In the genomic region with DNA sequence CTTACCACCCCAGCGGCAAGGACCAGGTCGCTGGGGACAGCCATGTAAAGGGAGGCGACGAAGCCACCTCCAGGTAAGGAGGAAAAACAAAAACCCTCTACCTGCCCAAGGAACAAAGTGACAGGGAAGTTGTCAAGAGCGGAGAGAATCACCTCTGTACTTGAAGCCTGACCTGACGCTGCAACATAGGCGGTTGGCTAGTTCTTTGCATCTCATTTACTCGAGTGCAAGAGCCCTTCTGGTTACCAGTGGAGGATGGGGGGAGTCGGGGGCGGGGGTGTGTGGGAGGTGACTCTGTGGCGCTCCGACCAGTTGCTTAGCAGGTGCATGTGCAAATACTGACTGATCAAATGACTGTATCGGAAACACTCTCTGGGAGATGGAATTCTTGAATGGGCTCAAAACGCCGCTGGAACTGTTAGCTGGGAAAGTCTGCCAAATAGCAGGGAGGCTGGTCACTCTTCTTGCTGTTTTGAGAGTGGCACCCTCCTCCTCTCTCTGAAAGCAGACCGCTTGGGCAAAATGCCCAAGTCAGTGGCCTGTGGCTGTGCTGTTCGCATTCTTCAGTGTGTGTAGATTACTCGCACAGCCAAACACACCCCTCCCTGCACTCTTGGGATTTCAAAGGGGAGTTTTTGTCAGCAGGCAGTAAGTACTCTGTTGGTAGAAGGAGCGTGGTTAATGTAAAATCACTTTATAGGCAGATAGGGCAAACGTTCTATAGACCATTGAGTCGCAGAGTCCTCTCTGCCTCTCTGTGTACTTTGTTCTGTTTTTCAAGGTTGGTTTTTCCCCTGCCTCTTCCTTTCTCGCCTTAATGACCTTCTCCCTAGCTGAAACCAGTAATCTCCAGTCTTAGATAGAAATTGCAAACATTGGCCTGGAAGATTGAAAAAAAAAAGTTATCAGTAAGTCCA, we compare ENCODE assay signal across 8 mouse cellular contexts. TPM values are rescaled to one million over a fixed set of nuclear protein-coding genes. Genes with fewer than 3 reads are reported as not detected.
DNase-seq lines count a peak whose midpoint lies in the region; ATAC-seq and TF ChIP-seq lines count a peak whose summit lies in the region.

No protein-coding gene starts in this region.

- H3K36me3 ChIP-seq in thymus, adult 2 months (ENCODE audit: control insufficient read depth, insufficient read depth, low read length) = no peaks in the 10 kb centered on the region
- no peaks in the 10 kb centered on the region for H3K36me3 ChIP-seq in embryonic facial prominence, embryonic 12.5 days
- H3K36me3 ChIP-seq in limb, embryonic 12.5 days = no peaks in the 10 kb centered on the region
- no peaks in the 10 kb centered on the region for H3K36me3 ChIP-seq in midbrain, embryonic 13.5 days

- TF ChIP-seq POLR2A in thymus, adult 2 months (IDR thresholded peaks at IDR 0.05; ENCODE audit: control insufficient read depth, extremely low read depth, insufficient read depth, low read length, poor library complexity) = no peak

- TF ChIP-seq CTCF in thymus, adult 2 months (IDR thresholded peaks at IDR 0.05; ENCODE audit: borderline replicate concordance, control insufficient read depth, extremely low read depth, insufficient read depth, low read length, poor library complexity) = no peak

- peak; percentile 50 for ATAC-seq in embryonic facial prominence, embryonic 12.5 days (ENCODE audit: insufficient number of reproducible peaks, insufficient read depth, low FRiP score, low TSS enrichment)
- ATAC-seq in limb, embryonic 12.5 days (ENCODE audit: insufficient number of reproducible peaks, insufficient read depth, low FRiP score, low TSS enrichment, low read depth) = peak; percentile 69; the same call in 1 of the 2 replicates
- peak; percentile 86 for ATAC-seq in midbrain, embryonic 13.5 days

- H3K9me3 ChIP-seq in embryonic facial prominence, embryonic 12.5 days = no peaks in the 10 kb centered on the region
- no peaks in the 10 kb centered on the region for H3K9me3 ChIP-seq in limb, embryonic 12.5 days
- H3K9me3 ChIP-seq in midbrain, embryonic 13.5 days = no peaks in the 10 kb centered on the region

- H3K4me1 ChIP-seq in thymus, adult 2 months (replicated peaks; ENCODE audit: control insufficient read depth, insufficient read depth, low read length) = peaks cover 3% of the 10 kb centered on the region
- H3K4me1 ChIP-seq in embryonic facial prominence, embryonic 12.5 days = peaks cover 6% of the 10 kb centered on the region; the same call in 1 of the 2 replicates
- peaks cover 16% of the 10 kb centered on the region; the same call in 1 of the 2 replicates for H3K4me1 ChIP-seq in limb, embryonic 12.5 days (replicated peaks)
- H3K4me1 ChIP-seq in midbrain, embryonic 13.5 days (replicated peaks) = peaks cover 17% of the 10 kb centered on the region

- H3K4me2 ChIP-seq in embryonic facial prominence, embryonic 12.5 days (replicated peaks) = peak overlapping the region; percentile 81
- peak overlapping the region; percentile 84 for H3K4me2 ChIP-seq in limb, embryonic 12.5 days
- peak overlapping the region; percentile 90 for H3K4me2 ChIP-seq in midbrain, embryonic 13.5 days (replicated peaks)

- DNase-seq in thymus, adult 2 months = peak; percentile 36
- DNase-seq in thymus, postnatal 25 days = no peak
- peak; percentile 85 to 89 for DNase-seq in heart, adult 18-20 months
- peak; percentile 86 for DNase-seq in kidney, adult 18-20 months
- peak; percentile 39 to 52 for DNase-seq in spleen, postnatal 10 days (ENCODE audit: low spot score in 2 of 2)

- 2% methylated on average over 22 of the region's 22 CpGs for WGBS in thymus, adult 2 months
- WGBS in embryonic facial prominence, embryonic 12.5 days = 2% methylated on average over 22 of the region's 22 CpGs
- WGBS in limb, embryonic 12.5 days = 4% methylated on average over 22 of the region's 22 CpGs
- 1% methylated on average over 22 of the region's 22 CpGs for WGBS in midbrain, embryonic 13.5 days

- H3K9ac ChIP-seq in embryonic facial prominence, embryonic 12.5 days = peak overlapping the region; percentile 51
- H3K9ac ChIP-seq in limb, embryonic 12.5 days (replicated peaks) = peak overlapping the region; percentile 62
- peak overlapping the region; percentile 71 for H3K9ac ChIP-seq in midbrain, embryonic 13.5 days (replicated peaks)

- no peaks in the 10 kb centered on the region for H3K27me3 ChIP-seq in thymus, adult 2 months (ENCODE audit: control insufficient read depth, insufficient read depth, low read length)
- H3K27me3 ChIP-seq in embryonic facial prominence, embryonic 12.5 days = no peaks in the 10 kb centered on the region
- H3K27me3 ChIP-seq in limb, embryonic 12.5 days = no peaks in the 10 kb centered on the region
- H3K27me3 ChIP-seq in midbrain, embryonic 13.5 days = no peaks in the 10 kb centered on the region

- H3K27ac ChIP-seq in thymus, adult 2 months (ENCODE audit: control insufficient read depth, insufficient read depth, low read length) = peak overlapping the region; percentile 12; the same call in 1 of the 2 replicates
- peak overlapping the region; percentile 66 for H3K27ac ChIP-seq in embryonic facial prominence, embryonic 12.5 days
- H3K27ac ChIP-seq in limb, embryonic 12.5 days = peak overlapping the region; percentile 91
- H3K27ac ChIP-seq in midbrain, embryonic 13.5 days = peak overlapping the region; percentile 90

- peak overlapping the region; percentile 69 for H3K4me3 ChIP-seq in thymus, adult 2 months (ENCODE audit: control insufficient read depth, insufficient read depth, low read length)
- peak overlapping the region; percentile 46 for H3K4me3 ChIP-seq in embryonic facial prominence, embryonic 12.5 days
- H3K4me3 ChIP-seq in limb, embryonic 12.5 days (replicated peaks) = peak overlapping the region; percentile 55
- H3K4me3 ChIP-seq in midbrain, embryonic 13.5 days (replicated peaks) = peak overlapping the region; percentile 66

RNA-seq across cellular contexts. Expression of gene Arhgap18, which starts 19.7 kb away (rescaled TPM):
- 2.3 and 2.4 TPM in 2 replicates for polyA plus RNA-seq in thymus, adult 2 months (2012; rRNA removed)
- 17.0 and 18.9 TPM in 2 replicates for polyA plus RNA-seq in embryonic facial prominence, embryonic 12.5 days (2016; fragmentation: Nextera tagmentation; extraction: Ambion mirVana)
- total RNA-seq in heart, adult 18-20 months (2021) = 10 to 100 TPM in 1 of 2 experiments, 1 to 10 TPM in 1; 9.5 to 11.6 TPM
- 16.6 and 20.5 TPM in 2 replicates for polyA plus RNA-seq in limb, embryonic 12.5 days (2016; fragmentation: Nextera tagmentation; extraction: Ambion mirVana)
- 17.3 and 20.5 TPM in 2 replicates for polyA plus RNA-seq in midbrain, embryonic 13.5 days (2015; fragmentation: Nextera tagmentation; extraction: Ambion mirVana)

Comparison
In these comparisons a context has a peak if more than half of its experiments do, and no peak if none do; other contexts are left out.
1. H3K27ac ChIP-seq: peak in every context shown above with its lines; median percentile 91 in limb, embryonic 12.5 days; 90 in midbrain, embryonic 13.5 days; 66 in embryonic facial prominence, embryonic 12.5 days; 12 in thymus, adult 2 months.